Mouse (Mus musculus): ENCODE measurements around the gene S100z.

Gene S100z

DNA sequence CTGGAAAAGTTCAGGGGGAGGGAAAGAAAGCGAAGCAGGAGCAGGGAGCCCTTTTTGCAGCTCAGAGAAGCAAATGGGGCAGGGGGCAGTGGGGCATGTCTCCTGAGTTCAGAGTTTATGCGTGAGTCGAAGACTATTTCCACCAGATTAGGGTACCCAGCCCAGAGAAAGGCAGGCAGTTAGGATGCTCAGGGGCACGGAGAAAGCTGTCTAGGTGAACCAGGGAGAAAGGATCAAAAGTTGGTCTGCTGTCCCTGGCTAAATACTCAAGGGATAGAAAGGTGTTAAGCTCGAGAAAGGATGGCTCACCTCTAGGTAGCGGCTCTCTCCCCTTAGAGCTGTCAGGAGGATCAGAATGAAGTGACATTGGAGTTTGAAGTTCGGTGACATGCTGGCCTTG lies 34.2 kb downstream of the S100z start:
- no peak for DNase-seq

DNA sequence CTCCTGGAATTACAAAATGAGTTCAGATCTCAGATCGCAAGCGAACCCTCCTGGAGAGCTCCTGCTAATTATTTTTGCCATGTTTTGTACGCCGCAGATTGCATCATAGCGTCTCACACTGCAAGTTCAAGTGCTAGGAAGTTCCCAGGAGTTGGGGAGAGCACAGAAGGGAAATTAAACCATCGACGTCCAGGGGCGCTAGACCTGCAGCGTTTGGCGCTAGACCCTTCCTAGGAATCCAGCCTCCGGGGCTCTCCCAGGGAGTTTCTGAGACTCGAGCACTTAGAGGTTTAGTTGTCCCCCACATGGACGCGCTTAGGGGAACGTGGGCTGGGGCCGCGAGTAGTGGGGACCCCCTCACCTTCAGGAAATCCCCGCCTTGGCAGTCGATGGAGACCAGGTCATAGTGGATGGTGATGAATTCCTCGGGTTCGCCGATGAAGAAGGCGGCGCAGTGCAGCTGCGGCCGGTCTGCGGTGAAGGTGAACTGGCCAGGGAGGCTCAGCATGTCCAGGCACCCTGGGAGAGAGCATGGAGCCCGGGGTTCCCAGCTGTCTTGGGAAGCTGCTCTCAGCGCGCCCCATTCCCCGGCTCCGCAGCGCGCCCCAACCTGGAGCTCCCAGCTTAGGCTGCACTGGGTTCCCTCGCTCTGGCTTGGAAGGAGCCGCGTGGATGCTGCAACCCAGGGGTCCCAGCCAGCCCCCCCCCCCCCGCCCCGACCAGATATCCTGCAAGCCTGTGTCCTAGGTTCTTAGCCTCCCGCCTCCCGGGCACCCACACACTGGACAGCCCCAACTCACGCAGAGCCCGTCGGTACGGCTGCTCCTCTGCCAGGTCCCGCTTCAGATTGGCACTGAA lies 34.9 kb downstream of the S100z start:
- DNase-seq = no peak

DNA sequence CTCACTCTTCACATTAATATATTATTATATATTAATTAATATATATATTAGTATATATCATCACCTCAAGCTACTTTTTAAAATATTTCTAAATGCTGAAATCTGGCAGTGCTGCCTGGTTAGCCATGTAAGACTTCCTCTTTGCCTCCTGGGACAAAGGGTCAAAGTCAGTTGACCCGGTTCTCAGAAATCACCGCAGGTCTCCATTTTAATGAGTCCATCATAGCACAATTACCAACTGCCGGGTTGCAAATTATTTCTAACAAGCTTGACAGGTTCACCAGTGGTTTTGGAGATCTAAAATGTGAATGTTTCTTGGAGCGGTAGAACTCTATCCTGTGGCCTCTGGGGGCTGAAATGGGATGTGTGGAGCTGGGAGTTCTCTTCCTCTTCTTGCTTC lies 35.6 kb downstream of the S100z start:
- no peak for DNase-seq

DNA sequence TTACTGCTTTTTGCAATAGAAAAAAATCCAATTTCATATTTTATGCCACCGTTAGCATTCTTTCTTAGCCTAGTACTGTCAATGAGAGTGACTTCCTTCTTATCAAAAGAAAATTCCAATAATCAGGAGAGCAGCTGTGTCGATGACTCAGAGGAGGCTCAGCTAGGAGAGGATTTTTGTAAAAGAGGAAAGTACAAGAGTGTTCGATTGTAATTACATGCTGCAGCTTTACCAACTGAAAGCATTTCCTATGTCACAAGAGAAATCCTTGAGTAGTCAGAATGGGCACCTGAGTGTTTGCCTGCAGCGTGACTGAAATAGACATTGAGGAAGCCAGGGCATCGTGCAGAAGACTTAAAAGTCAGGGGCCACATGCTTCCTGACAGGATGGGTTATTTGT lies 39.0 kb downstream of the S100z start:
- no peak for DNase-seq

DNA sequence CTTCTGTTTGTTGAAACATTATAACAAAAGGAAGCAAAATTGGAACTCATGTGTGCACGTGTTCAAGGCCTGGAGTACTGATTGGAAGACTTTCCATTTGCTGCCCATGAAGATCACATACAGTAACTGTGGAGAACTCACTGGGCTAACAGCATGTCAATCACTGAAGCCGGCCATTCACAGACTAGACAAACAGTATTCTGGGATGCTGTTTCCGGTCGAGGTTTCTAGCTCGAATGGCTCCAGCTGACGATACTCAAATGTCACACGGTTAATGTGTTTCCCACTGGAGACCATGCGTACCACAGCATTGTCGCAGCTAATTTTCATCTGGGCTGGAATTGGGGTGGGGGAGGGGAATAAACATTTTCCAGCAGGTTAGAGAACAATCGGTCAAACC lies 46.8 kb downstream of the S100z start:
- no peak for DNase-seq

DNA sequence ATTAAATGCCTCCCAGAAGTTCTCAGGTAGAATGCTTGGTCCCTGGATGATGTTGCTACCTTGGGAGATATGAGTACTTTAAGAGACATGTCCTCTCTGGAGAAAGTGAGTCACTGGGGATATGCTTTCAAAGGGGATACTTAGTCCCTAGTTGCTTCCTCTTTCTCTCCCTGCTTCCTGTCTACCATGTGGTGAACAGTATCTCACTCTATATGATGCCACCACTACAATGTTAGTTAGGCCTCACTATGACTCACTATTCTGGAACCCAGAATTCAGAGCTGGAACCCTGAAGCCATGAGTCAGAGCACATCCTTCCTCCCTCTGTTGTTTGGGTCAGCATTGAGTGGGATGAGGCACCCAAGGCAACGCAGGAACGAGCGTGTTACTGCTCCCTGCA lies 51.0 kb downstream of the S100z start:
- DNase-seq = no peak

Measured in cerebellum, adult 8-10 months (tissue).